Mouse (Mus musculus) cortical plate, adult 2 months (tissue): ENCODE measurements around the gene Tmem26. TPM values are rescaled to one million over a fixed set of nuclear protein-coding genes. Genes with fewer than 3 reads are reported as not detected.

Source experiments
- H3K27ac ChIP-seq: fragments of 200-500 bp; 2 replicates; pipeline ENCODE4 v1.5.1; 2012; ENCODE audit warnings: low read length, control low read depth, inconsistent platforms; ENCODE audit not compliant: insufficient read depth
- H3K4me1 ChIP-seq: fragments of 200-500 bp; 2 replicates; pipeline ENCODE4 v1.6.1; 2011; ENCODE audit warnings: low read length; ENCODE audit not compliant: control insufficient read depth, insufficient read depth
- H3K4me3 ChIP-seq: fragments of 200-500 bp; 2 replicates; pipeline ENCODE4 v1.5.1; 2011; ENCODE audit warnings: mild to moderate bottlenecking, low read length, control low read depth; ENCODE audit not compliant: insufficient read depth
- CTCF ChIP-seq: fragments of 200-500 bp; IDR thresholded peaks from 2 replicates; pipeline ENCODE4 v1.5.1; 2011; ENCODE audit warnings: mild to moderate bottlenecking, control low read depth, low read length; ENCODE audit not compliant: insufficient read depth; ENCODE audit errors: extremely low read depth
- POLR2A ChIP-seq: fragments of 200-500 bp; IDR thresholded peaks from 2 replicates; pipeline ENCODE4 v1.6.1; 2011; ENCODE audit warnings: mild to moderate bottlenecking, low read length, control low read depth; ENCODE audit not compliant: insufficient read depth; ENCODE audit errors: extremely low read depth
- polyA plus RNA-seq: library from polyadenylated mRNA; depleted of rRNA; stranded (reverse); fragments of >200 nt; gene quantifications from 2 replicates; pipeline ENCODE4 v1.2.3, GENCODE M21; 2012; rRNA removed

The Tmem26 gene
- polyA plus RNA-seq, result 0.02 TPM in 2 replicates

GRCm38 (mm10) chr10:68723568-68724360, at the start of gene Tmem26:
Gene Tmem26, plus strand, starts transcription at chr10:68723646.
- no peaks in the 10 kb centered on the region for H3K4me1 ChIP-seq
- H3K4me3 ChIP-seq, result peak within 1 kb of the TSS; percentile 9; the same call in 1 of the 2 replicates
- TF ChIP-seq CTCF (no peak), POLR2A (no peak)
- no peak within 1 kb of the TSS for H3K27ac ChIP-seq

GRCm38 (mm10) chr10:68678678-68679077, 44.8 kb upstream of the Tmem26 start:
- no peaks in the 10 kb centered on the region for H3K4me1 ChIP-seq
- TF ChIP-seq CTCF (no peak), POLR2A (no peak)
- no peak overlapping the region for H3K4me3 ChIP-seq
- H3K27ac ChIP-seq, result no peak overlapping the region

- TF ChIP-seq POLR2A, result no peak
- TF ChIP-seq CTCF, result no peak
- Histone ChIP-seq H3K4me3 (no peak overlapping the region), H3K4me1 (no peaks in the 10 kb centered on the region), H3K27ac (no peak overlapping the region)
Measured at GRCm38 (mm10) chr10:68681233-68681632, 42.2 kb upstream of the Tmem26 start.

- no peak overlapping the region for H3K27ac ChIP-seq
- no peak for TF ChIP-seq POLR2A
- TF ChIP-seq CTCF, result no peak
- H3K4me1 ChIP-seq, result no peaks in the 10 kb centered on the region
- H3K4me3 ChIP-seq, result no peak overlapping the region
Measured at GRCm38 (mm10) chr10:68685510-68685909, 37.9 kb upstream of the Tmem26 start.

GRCm38 (mm10) chr10:68691116-68691515, 32.3 kb upstream of the Tmem26 start:
- TF ChIP-seq CTCF, result no peak
- TF ChIP-seq POLR2A, result no peak
- H3K4me3 ChIP-seq, result no peak overlapping the region
- no peak overlapping the region for H3K27ac ChIP-seq
- no peaks in the 10 kb centered on the region for H3K4me1 ChIP-seq

GRCm38 (mm10) chr10:68692401-68692800, 31.0 kb upstream of the Tmem26 start:
- Histone ChIP-seq H3K4me3 (no peak overlapping the region), H3K27ac (no peak overlapping the region), H3K4me1 (no peaks in the 10 kb centered on the region)
- TF ChIP-seq CTCF (no peak), POLR2A (no peak)

- H3K4me3 ChIP-seq, result no peak overlapping the region
- no peaks in the 10 kb centered on the region for H3K4me1 ChIP-seq
- no peak for TF ChIP-seq POLR2A
- TF ChIP-seq CTCF, result no peak
- H3K27ac ChIP-seq, result no peak overlapping the region
Measured at GRCm38 (mm10) chr10:68695760-68696336, 27.6 kb upstream of the Tmem26 start.

- Histone ChIP-seq H3K4me1 (no peaks in the 10 kb centered on the region), H3K4me3 (no peak overlapping the region), H3K27ac (no peak overlapping the region)
- no peak for TF ChIP-seq CTCF
- no peak for TF ChIP-seq POLR2A
Measured at GRCm38 (mm10) chr10:68704268-68704667, 19.2 kb upstream of the Tmem26 start.

GRCm38 (mm10) chr10:68705471-68706036, 17.9 kb upstream of the Tmem26 start:
- Histone ChIP-seq H3K4me3 (no peak overlapping the region), H3K27ac (no peak overlapping the region), H3K4me1 (no peaks in the 10 kb centered on the region)
- no peak for TF ChIP-seq POLR2A

- no peak for TF ChIP-seq CTCF
- TF ChIP-seq POLR2A, result no peak
- H3K27ac ChIP-seq, result no peak overlapping the region
- no peak overlapping the region for H3K4me3 ChIP-seq
- no peaks in the 10 kb centered on the region for H3K4me1 ChIP-seq
Measured at GRCm38 (mm10) chr10:68707014-68707852, 16.2 kb upstream of the Tmem26 start.
